Mouse (Mus musculus) G1E (cell line): ENCODE results near the gene Rftn1.

Source experiments
- CTCF ChIP-seq: IDR thresholded peaks from 2 replicates; pipeline ENCODE4 v1.5.1; 2012; ENCODE audit warnings: low read depth, low read length, inconsistent platforms, mixed read lengths
- GATA1 ChIP-seq: IDR thresholded peaks from 2 replicates; pipeline ENCODE4 v1.6.1; 2012; ENCODE audit warnings: borderline replicate concordance, low read length, inconsistent platforms, mixed read lengths
- GATA2 ChIP-seq: IDR thresholded peaks from 2 replicates; pipeline ENCODE4 v1.6.1; 2012; ENCODE audit warnings: low read depth, low read length, inconsistent platforms, borderline replicate concordance
- POLR2AphosphoS5 ChIP-seq: IDR thresholded peaks from 2 replicates; pipeline ENCODE4 v1.6.1; 2012; ENCODE audit warnings: low read depth, low read length, inconsistent platforms; ENCODE audit not compliant: insufficient replicate concordance
- TAL1 ChIP-seq: conservative IDR thresholded peaks from 2 replicates; pipeline ENCODE4 v1.6.1; 2012; ENCODE audit warnings: low read depth, low read length, inconsistent platforms, mixed read lengths

DNA sequence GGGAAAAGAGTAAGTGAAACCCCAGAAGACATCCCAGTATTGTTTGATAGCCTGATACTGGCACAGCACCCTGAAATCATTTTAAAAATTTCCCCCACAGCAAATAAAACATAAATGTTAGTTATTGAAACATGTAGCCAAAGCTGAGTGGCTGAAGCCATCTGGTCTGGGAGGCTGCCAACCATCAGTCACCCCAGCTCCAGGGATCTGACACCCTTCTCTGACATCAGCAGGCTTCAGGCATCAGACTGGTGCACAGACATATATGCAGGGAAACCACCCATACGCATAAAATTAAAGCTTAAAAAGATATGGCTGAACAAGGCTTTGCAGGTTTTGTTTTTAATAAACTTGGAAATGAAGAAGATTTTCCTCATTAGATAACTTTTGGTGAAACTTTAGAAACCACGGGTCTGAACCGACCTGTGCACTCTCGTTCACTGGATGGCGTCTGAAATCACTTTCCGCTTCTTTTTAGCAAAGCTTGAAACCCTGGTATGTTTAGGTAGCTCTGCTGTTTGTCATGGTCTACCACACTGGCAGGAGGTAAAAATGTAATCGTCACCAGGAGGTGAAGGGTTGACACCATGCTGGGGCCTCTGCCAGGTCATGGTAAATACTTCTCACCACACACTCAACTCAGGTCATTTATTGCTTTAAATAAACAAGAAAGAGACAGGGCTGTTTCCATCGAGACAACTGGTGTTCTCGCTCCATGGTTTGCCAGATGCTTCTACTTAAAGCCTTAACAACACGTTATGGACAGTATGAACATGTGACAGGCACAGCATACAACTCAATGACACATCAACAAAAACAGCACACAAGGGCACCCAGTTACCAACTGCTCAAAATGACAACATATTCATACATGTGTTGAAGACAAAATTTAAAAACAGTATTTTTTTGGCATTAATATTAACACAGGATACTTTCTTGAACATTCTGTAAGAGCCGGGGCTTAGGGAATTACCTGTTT, 197.6 kb downstream of the Rftn1 start:
- TF ChIP-seq CTCF: no peak
- no peak for TF ChIP-seq TAL1
- TF ChIP-seq GATA2: no peak
- no peak for TF ChIP-seq GATA1
- TF ChIP-seq POLR2AphosphoS5: no peak
